Mouse (Mus musculus): Measurements from ENCODE around the gene Dgkg.

DNA sequence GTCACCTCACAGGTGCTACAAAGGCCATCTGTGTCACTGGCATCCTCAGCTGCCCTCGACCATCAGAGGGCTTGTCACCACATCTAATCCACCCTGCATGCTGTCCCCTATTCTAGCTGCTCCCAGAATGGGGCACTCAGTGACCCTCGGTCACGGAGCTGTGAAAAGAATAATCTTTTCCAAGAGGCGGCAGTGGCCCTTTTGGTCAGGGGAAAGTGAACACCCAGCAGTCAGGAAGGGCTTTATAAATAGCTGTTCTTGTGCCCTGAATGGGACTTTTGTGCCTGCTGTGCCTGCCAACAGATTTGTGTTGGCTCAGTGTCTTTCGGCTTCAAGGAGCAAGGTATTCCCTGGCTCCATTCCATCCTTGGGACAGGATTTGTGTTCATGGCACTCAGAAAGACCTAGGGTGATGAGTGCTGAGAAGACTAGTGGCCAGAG lies 129.5 kb downstream of the Dgkg start:
- TF ChIP-seq POLR2A (IDR thresholded peaks at IDR 0.05; ENCODE audit: insufficient read depth, low read depth, low read length): no peak
- TF ChIP-seq CTCF (IDR thresholded peaks at IDR 0.05; ENCODE audit: insufficient read depth, low read depth, low read length): no peak

Measured in olfactory bulb, adult 2 months (tissue).